Mouse (Mus musculus): ENCODE results near the gene Pde3a.

Gene Pde3a

GRCm38 (mm10) chr6:141495634-141496418, 246.8 kb downstream of the Pde3a start:
- no peak for DNase-seq (ENCODE audit: low spot score)

DNA sequence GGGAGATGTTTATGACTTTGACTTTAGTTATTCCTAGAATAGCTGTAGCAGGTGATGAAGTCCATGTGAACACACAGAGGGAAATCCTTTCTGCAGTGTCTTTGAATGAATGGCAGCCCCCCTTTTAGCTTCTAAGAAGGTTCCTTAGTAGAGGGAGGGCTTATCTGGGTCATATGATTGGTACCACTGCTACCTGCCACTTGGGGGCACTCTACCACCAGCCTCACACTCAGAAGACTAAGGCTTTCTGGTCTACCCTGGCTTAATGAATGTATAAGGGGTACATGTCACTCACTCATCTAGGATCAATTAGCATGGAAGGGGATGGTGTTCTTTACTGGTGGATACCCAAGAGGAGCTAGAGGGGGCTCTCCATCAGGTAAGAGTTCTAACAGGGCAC, 250.4 kb downstream of the Pde3a start:
- DNase-seq (ENCODE audit: low spot score) = no peak

- no peak for DNase-seq (ENCODE audit: low spot score)
Measured at GRCm38 (mm10) chr6:141501171-141501570, 252.1 kb downstream of the Pde3a start.

DNA sequence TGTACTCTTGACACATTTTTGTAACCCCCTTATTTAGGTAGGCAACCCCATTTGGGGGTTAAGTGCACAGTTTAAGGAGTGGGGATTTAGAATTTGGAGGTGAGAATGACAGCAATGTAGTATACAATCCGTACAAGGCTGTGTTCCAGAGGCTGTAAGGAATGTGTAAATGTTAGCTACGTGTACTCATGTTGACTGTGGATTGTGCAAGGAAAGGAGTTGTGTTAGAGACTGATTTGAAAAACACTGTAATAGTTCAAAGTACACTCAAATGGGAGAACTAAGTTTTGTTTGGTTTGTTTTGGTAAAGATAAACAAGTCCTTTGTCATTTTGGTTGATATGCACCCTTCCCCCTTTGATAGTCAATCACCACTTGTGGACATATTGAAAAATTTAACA, 273.5 kb downstream of the Pde3a start:
- no peak for DNase-seq (ENCODE audit: low spot score)

DNA sequence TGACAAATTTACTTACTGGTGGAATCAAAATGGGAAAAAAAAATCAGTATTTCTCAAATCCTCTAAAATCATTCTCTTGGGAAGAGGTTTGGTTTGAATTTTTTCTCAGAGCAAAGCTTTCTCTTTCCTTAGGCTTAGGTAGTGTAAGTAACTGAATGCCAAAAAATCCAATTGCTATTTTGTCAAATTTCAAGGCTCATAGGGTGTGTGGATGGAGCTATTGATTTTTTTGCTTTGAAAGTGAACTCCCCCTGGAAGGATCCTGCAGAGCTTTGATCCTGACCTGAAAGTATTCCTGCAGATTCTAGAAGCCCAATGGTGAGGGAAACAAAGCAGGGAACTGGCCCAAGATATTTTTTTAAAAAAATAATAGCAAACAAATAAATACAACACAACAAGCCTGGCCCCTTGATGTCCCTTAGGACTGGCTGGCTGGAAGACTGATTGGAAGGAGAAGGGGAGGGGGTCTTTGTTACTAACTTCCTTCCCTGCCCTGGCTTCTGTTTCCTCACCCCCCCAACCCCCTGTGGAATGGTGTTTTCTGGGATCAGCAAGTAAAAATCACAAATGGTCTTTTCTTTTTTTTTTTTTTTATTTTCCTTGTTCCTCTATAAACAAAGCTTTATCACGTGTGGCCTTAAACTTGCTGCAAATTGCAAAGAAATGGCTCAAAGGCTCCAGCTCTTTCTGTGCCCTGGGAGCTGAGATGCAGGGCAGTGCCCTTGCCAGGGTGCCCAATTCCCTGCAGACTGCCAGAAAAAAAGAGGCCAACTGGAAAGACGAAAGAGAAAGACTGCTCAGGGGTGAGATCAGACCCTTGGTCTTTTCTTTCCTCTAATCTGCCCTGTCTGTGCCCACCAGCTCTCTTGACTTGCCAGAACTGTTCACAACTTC, 274.9 kb downstream of the Pde3a start, which contains the start of gene Slco1c1:
TSS of gene Slco1c1 (plus strand) at position 622 of the 894 bp plus-strand sequence.
- no peak for DNase-seq (ENCODE audit: low spot score)

DNA sequence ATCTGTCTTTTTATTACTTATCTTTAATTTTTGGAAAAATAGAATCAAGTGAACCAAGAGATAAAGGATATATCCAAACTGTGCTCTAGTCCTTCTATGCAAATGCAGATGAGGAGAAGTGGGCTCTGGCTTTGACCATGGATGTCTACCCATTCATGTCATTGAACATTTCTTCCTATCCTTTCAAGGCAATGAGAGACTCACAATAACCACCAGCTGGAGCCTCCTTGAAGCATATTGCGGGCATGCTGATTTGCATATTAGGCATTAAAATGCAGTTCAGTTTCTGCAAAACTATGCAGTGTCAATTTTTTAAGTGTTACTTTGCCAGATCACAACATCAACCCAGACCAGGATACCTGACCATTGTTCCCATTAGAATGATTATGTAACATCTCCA, 276.7 kb downstream of the Pde3a start:
- no peak for DNase-seq (ENCODE audit: low spot score)

GRCm38 (mm10) chr6:141530865-141531264, 281.8 kb downstream of the Pde3a start:
- DNase-seq (ENCODE audit: low spot score) = no peak

DNA sequence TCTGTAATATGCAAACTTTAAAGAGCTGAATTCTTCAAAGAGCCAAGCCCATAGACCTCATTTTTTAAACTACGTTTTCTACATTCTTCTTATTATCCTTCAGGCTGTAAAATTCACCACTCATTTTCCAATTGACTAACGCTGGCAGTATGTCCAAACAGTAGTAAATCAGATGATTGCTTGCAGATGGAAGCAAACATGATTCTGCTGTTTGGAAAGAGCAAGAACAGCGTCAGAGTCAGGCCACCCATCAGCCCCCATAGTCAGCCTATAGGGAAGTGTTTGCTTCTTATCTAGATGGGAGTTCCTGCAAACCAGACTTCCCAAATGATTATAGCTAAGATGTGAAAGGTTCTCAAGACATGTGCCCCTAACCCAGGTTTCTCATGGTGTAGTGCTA, 288.2 kb downstream of the Pde3a start:
- DNase-seq (ENCODE audit: low spot score) = no peak

DNA sequence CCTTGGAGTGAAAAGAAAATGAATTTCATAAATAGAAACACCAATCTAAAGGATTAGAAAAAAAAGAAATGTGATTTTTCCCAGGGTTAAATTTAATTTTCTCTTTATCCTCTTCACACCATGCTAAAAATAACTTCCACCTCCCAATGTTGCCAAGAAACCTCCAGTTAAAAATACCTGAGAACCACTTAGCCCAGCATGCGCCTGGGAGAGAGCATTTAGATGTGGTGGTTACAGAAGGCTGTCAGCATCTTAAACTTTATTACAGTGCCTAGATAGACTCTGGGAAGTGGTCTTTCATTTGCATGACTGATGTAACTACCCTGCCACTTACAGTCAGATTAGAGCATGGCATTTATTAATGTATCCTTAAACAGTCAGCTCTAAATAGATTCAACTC, 292.1 kb downstream of the Pde3a start:
- no peak for DNase-seq (ENCODE audit: low spot score)

DNA sequence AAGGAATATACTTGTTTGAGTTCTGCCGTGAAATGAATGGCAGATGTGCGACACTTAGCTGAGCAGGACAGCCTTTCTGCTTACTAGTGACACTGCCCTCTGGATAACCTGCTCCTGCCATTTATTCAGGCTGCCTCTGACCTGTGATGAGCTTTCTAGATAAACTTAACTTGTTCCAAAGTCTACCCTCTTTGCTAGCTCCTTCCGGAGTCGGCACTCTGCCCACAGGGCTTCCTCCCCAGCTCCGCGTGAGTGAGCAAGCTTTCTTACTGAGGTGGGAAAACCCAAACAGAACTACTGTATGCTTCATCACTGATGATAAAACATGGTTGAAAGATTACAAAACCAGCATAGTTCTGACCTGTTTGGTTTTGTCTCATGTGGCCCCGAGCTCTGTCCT, 294.3 kb downstream of the Pde3a start:
- DNase-seq (ENCODE audit: low spot score) = no peak

All from layer of hippocampus, adult 9-10 months (tissue).